Mouse (Mus musculus): ENCODE results near the gene Pdcd5.
A peak's percentile ranks its signal among the peaks of the same experiment; 100 is the strongest.

Gene Pdcd5

GRCm38 (mm10) chr7:35647101-35647698, at the start of gene Pdcd5:
Gene Pdcd5 (minus strand): TSS chr7:35647521.
- peak; percentile 92 for DNase-seq (ENCODE audit: low read depth, low spot score)

- DNase-seq (ENCODE audit: low read depth, low spot score) = no peak
Measured at GRCm38 (mm10) chr7:35692641-35693040, 45.3 kb upstream of the Pdcd5 start.

- DNase-seq (ENCODE audit: low read depth, low spot score) = no peak
Measured at GRCm38 (mm10) chr7:35692117-35692516, 44.8 kb upstream of the Pdcd5 start.

DNA sequence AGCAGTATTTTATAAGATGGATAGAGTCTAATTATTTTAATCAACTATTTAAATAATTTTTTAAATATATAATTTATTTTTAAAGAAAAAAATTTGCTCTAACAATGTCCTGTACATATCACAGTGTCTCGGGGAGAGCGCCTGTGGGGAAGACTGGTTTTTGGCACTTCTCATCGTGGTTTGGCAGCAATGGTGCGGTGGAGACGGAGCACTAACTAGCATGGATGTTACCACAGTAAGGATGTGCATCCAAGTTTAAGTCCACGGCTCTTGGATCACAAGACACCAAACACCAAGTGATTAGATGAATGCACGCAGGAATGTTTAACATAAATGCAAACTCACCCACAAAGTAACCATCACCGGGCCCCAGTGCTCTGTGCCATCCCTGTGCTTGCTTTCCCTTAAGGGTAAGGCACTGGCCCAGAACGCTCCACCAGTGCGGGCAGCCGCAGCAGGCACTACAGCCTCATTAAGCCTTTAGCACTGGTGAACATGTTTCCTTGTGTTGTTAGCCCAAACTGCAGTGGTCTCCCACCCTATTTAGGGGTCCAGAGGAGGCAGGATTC, 41.5 kb upstream of the Pdcd5 start:
- DNase-seq (ENCODE audit: low read depth, low spot score) = no peak

GRCm38 (mm10) chr7:35688276-35688675, 41.0 kb upstream of the Pdcd5 start:
- DNase-seq (ENCODE audit: low read depth, low spot score) = no peak

GRCm38 (mm10) chr7:35687229-35687628, 39.9 kb upstream of the Pdcd5 start:
- no peak for DNase-seq (ENCODE audit: low read depth, low spot score)

DNA sequence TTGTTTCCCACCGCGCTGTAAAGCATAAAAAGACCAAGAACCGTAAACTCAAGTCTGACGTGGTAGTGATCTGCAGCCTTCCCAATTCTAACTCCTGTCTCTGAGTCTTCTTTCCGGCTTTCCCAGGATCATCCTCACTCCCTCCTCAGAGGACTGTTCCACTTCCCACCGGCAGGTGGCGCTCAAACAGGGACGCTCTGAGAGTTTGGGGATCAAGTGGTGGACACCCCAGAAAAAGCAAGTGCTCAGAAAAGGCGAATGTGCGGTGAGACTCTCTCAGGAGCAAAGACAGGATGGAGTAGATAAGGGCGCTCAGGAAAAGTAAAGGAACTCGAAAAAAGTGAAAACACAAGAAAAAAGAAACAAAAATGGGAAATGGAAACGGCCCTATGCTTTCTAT, 39.4 kb upstream of the Pdcd5 start:
- peak; percentile 17 for DNase-seq (ENCODE audit: low read depth, low spot score)

DNA sequence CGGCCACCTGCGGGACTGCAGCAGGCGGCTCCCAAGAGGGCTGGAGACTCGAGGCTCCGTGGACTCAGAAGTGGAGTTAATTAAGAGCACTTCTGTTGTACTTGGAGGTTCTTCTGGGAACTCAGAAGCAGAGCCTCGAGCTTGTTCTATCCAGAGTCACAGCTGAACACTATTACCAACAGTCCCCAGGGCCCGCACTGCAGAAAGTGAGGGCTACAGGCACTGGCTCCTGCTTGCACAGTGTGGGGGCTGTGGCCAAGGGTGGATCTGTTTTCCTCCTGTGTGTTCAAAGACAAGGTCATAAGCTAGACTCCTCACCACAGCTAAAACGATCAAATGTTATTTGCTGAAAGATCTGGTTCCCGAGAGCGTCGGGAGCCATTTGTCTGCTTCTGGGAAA, 38.9 kb upstream of the Pdcd5 start:
- DNase-seq (ENCODE audit: low read depth, low spot score) = peak; percentile 37

DNA sequence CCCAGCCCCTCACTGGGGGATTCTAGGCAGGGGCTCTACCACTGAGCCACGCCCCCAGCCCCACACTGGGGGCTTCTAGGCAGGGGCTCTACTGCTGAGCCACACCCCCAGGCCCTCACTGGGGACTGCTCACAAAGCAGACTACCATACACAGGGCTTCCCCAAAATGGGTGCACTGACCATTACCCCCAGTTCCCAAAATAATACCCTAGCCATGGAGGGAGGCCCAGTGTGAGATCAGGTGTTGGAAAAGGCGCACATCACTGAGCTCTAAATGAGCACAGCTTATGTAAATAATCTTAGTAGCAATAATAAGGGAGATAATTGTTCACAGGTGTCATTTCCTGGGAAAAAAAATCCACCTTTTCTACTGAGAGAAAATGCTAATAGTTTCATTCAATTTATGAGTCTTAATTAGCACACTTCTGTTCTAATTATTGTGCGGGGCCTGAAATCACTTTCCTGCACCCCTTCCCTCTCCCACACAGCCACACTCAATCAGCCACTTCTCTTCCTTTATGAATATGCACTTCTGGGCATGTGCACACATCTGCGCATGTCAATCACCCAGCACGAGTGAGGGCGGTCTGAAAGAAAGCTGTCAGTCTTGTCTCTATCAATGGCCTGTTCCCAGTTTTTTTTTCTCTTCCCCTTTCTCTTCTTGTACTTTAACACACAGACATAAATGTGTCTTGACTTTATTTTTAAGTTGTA, 36.2 kb upstream of the Pdcd5 start:
- DNase-seq (ENCODE audit: low read depth, low spot score) = no peak

DNA sequence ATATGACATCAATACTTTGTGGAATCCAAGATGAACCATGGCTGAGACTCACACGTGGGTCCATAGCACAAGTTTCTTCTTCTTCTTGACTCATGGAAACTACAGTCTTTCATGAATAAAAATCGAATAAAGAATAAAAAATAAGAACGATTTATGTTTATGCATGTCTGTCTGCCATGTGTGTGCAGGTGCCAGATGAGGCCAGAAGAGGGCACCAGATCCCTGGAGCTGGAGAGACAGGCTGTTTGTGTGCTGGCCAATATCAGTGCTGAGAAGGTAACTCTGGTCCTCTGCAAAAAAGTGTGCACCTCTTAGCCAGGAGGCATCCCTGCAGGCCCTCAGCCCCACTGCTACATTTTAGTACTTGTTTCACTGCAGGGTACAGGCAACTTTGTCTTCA, 34.2 kb upstream of the Pdcd5 start:
- DNase-seq (ENCODE audit: low read depth, low spot score) = no peak

DNA sequence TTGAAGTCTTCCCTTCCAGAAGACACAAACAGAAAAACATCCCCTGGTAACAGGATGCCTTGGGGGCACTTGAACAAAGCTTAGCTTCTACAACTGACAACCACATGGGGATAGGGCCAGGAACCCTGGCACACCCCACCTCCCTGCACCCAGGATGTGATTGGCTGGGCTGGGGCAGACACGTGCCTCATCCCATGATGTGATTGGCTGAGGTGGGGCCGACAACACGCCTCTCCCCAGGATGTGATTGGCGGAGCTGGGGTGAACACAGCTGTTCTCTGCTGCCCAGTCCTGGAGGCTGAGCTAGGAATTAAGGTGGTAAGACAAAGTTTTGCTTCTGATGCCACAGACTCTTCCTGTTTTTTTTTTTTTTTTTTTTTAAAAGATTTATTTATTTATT, 31.7 kb upstream of the Pdcd5 start:
- no peak for DNase-seq (ENCODE audit: low read depth, low spot score)

- DNase-seq (ENCODE audit: low read depth, low spot score) = no peak
Measured at GRCm38 (mm10) chr7:35668066-35669041, 21.0 kb upstream of the Pdcd5 start.

- DNase-seq (ENCODE audit: low read depth, low spot score) = no peak
Measured at GRCm38 (mm10) chr7:35663790-35664376, 16.6 kb upstream of the Pdcd5 start.

- DNase-seq (ENCODE audit: low read depth, low spot score) = no peak
Measured at GRCm38 (mm10) chr7:35659173-35659572, 11.9 kb upstream of the Pdcd5 start.

DNA sequence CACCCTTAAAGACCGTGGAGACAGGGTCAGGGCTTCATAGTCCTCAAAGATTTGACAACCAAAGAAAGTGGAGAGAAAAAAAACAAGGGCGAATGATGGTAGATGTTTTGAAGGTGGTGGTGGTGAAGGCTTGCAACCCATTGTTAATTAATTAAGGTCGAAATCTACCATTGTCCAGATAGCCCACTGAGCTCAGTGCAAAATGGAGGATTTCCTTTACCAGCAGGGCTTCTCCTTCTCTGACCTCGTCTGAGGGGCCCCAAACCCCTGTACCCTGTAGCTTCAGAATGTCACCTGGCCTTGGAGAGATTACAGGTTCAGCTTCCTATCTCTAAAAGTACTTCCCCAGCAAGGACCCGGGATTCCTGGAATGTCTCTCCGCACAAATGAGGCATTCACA, 10.5 kb upstream of the Pdcd5 start:
- no peak for DNase-seq (ENCODE audit: low read depth, low spot score)

- no peak for DNase-seq (ENCODE audit: low read depth, low spot score)
Measured at GRCm38 (mm10) chr7:35651583-35652270, 4.4 kb upstream of the Pdcd5 start.

DNA sequence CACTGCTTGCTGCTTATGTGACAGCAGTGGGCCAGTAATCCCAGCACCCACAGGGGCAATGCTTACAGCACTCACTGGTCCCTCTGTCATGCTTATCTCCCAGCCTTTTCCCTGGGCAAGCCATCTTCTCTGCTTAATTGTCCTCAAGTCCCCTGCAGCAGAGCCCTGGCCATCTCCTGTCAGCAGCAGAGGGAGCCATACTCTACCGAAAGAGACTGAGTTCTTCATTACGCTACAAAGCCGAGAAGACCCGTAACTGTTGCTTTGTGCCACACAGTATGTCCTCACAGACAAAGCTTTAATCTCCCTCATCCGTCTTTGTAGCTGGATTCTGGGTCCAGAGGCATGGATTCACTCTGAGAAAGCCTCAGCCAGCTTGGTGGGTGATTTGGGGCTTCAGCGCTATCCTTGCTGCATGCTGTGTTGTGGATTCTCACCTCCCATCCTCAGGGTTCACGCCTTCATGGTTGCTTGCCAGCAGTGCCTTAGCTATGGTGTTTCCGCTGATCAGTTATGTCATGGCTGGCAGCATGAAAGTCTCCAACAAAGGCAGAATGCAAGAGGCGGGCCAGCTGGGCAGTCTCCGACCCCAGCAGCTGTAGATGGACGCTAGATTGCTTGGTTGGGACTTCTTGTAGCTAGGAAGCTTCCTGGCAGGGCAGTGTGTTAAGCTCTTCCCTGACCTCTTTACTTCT, 3.5 kb upstream of the Pdcd5 start:
- DNase-seq (ENCODE audit: low read depth, low spot score) = no peak

- peak; percentile 52 for DNase-seq (ENCODE audit: low read depth, low spot score)
Measured at GRCm38 (mm10) chr7:35649071-35649470, 1.8 kb upstream of the Pdcd5 start.

- no peak for DNase-seq (ENCODE audit: low read depth, low spot score)
Measured at GRCm38 (mm10) chr7:35648239-35649069, 1.1 kb upstream of the Pdcd5 start.

Data from skeletal muscle tissue, adult 2 months (tissue).